Mouse (Mus musculus) layer of hippocampus, adult 18-20 months (tissue): ENCODE results near the gene Bckdha. TPM values are rescaled to one million over a fixed set of nuclear protein-coding genes. Genes with fewer than 3 reads are reported as not detected.
A peak's percentile ranks its signal among the peaks of the same experiment; 100 is the strongest.

Experiments
- DNase-seq, 2 experiments: peaks; one replicate each; pipeline ENCODE4 v3.0.0; 2022; ENCODE audit warnings: low spot score in 2 of 2
- total RNA-seq, 2 experiments: library from RNA; stranded (reverse); gene quantifications; 2 replicates each; pipeline ENCODE4 v1.2.3; 2021

The Bckdha gene
- total RNA-seq, 2 experiments from 2014 or later = 37.0 to 41.2 TPM

GRCm38 (mm10) chr7:25649839-25650238 lies 8.9 kb downstream of the Bckdha start:
- no peak for DNase-seq

GRCm38 (mm10) chr7:25647574-25648123 lies 11.1 kb downstream of the Bckdha start:
- no peak for DNase-seq

GRCm38 (mm10) chr7:25645074-25645473 lies 13.7 kb downstream of the Bckdha start:
- DNase-seq = no peak

- no peak for DNase-seq
Measured at GRCm38 (mm10) chr7:25644631-25645030, 14.2 kb downstream of the Bckdha start.

GRCm38 (mm10) chr7:25644136-25644535 lies 14.6 kb downstream of the Bckdha start:
- DNase-seq = no peak

GRCm38 (mm10) chr7:25639754-25640153 lies 19.0 kb downstream of the Bckdha start:
- no peak for DNase-seq

GRCm38 (mm10) chr7:25637099-25637498 lies 21.7 kb downstream of the Bckdha start:
- no peak for DNase-seq

- no peak for DNase-seq
Measured at GRCm38 (mm10) chr7:25636373-25636772, 22.4 kb downstream of the Bckdha start.

- DNase-seq = no peak
Measured at GRCm38 (mm10) chr7:25632679-25633078, 26.1 kb downstream of the Bckdha start.

- no peak for DNase-seq
Measured at GRCm38 (mm10) chr7:25628323-25628620, 30.5 kb downstream of the Bckdha start.

- DNase-seq = no peak
Measured at GRCm38 (mm10) chr7:25627431-25628322, 31.1 kb downstream of the Bckdha start.

GRCm38 (mm10) chr7:25626509-25627430 lies 32.0 kb downstream of the Bckdha start, which contains the start of gene B3gnt8:
TSS of gene B3gnt8 (plus strand) at chr7:25626654.
- no peak for DNase-seq

GRCm38 (mm10) chr7:25625594-25626250 lies 33.1 kb downstream of the Bckdha start:
- DNase-seq = no peak

- DNase-seq = no peak
Measured at GRCm38 (mm10) chr7:25624851-25625250, 33.9 kb downstream of the Bckdha start.

- no peak for DNase-seq
Measured at GRCm38 (mm10) chr7:25623857-25624370, 34.9 kb downstream of the Bckdha start.

- DNase-seq = no peak
Measured at GRCm38 (mm10) chr7:25620751-25621150, 38.0 kb downstream of the Bckdha start.

- no peak for DNase-seq
Measured at GRCm38 (mm10) chr7:25620101-25620500, 38.7 kb downstream of the Bckdha start.

GRCm38 (mm10) chr7:25619722-25619991 lies 39.1 kb downstream of the Bckdha start:
- no peak for DNase-seq

GRCm38 (mm10) chr7:25618865-25619721 lies 39.7 kb downstream of the Bckdha start, which contains the start of gene Dmac2:
TSS of gene Dmac2 (plus strand) at chr7:25619414.
- peak; percentile 93 to 97 for DNase-seq
